Mouse (Mus musculus): Measurements from ENCODE around the gene Clip2.

Gene Clip2

GRCm38 (mm10) chr5:134565696-134566095 is 13.5 kb upstream of the Clip2 start:
- DNase-seq (ENCODE audit: low read depth, low spot score) = no peak

GRCm38 (mm10) chr5:134564272-134564671 is 12.0 kb upstream of the Clip2 start:
- no peak for DNase-seq (ENCODE audit: low read depth, low spot score)

GRCm38 (mm10) chr5:134560450-134561171 is 8.4 kb upstream of the Clip2 start:
- DNase-seq (ENCODE audit: low read depth, low spot score) = peak; percentile 81

GRCm38 (mm10) chr5:134560071-134560449 is 7.8 kb upstream of the Clip2 start, which contains the start of gene Syna:
Gene Syna, minus strand, starts transcription at chr5:134560171.
- no peak for DNase-seq (ENCODE audit: low read depth, low spot score)

GRCm38 (mm10) chr5:134555463-134556164 is 3.4 kb upstream of the Clip2 start:
- peak; percentile 67 for DNase-seq (ENCODE audit: low read depth, low spot score)

- no peak for DNase-seq (ENCODE audit: low read depth, low spot score)
These were observed 1.8 kb upstream of the Clip2 start for GRCm38 (mm10) chr5:134553951-134554546.

- DNase-seq (ENCODE audit: low read depth, low spot score) = no peak
These were observed 763 bp downstream of the Clip2 start for GRCm38 (mm10) chr5:134551233-134552109.

- no peak for DNase-seq (ENCODE audit: low read depth, low spot score)
These were observed 1.4 kb downstream of the Clip2 start for GRCm38 (mm10) chr5:134550836-134551232.

GRCm38 (mm10) chr5:134549640-134550168 is 2.5 kb downstream of the Clip2 start:
- no peak for DNase-seq (ENCODE audit: low read depth, low spot score)

GRCm38 (mm10) chr5:134548306-134548705 is 3.9 kb downstream of the Clip2 start:
- DNase-seq (ENCODE audit: low read depth, low spot score) = no peak

- DNase-seq (ENCODE audit: low read depth, low spot score) = no peak
These were observed 5.4 kb downstream of the Clip2 start for GRCm38 (mm10) chr5:134546790-134547189.

- DNase-seq (ENCODE audit: low read depth, low spot score) = peak; percentile 70
These were observed 7.0 kb downstream of the Clip2 start for GRCm38 (mm10) chr5:134545242-134545629.

GRCm38 (mm10) chr5:134544516-134545241 is 7.6 kb downstream of the Clip2 start:
- peak; percentile 76 for DNase-seq (ENCODE audit: low read depth, low spot score)

- DNase-seq (ENCODE audit: low read depth, low spot score) = no peak
These were observed 10.6 kb downstream of the Clip2 start for GRCm38 (mm10) chr5:134541640-134542039.

GRCm38 (mm10) chr5:134540881-134541280 is 11.4 kb downstream of the Clip2 start:
- DNase-seq (ENCODE audit: low read depth, low spot score) = no peak

- DNase-seq (ENCODE audit: low read depth, low spot score) = peak; percentile 71
These were observed 12.3 kb downstream of the Clip2 start for GRCm38 (mm10) chr5:134539891-134540290.

- no peak for DNase-seq (ENCODE audit: low read depth, low spot score)
These were observed 16.2 kb downstream of the Clip2 start for GRCm38 (mm10) chr5:134536036-134536435.

GRCm38 (mm10) chr5:134532417-134532816 is 19.8 kb downstream of the Clip2 start:
- no peak for DNase-seq (ENCODE audit: low read depth, low spot score)

GRCm38 (mm10) chr5:134531585-134531984 is 20.6 kb downstream of the Clip2 start:
- no peak for DNase-seq (ENCODE audit: low read depth, low spot score)

- DNase-seq (ENCODE audit: low read depth, low spot score) = no peak
These were observed 21.4 kb downstream of the Clip2 start for GRCm38 (mm10) chr5:134530830-134531229.

- DNase-seq (ENCODE audit: low read depth, low spot score) = peak; percentile 73
These were observed 23.7 kb downstream of the Clip2 start for GRCm38 (mm10) chr5:134528488-134528887.

Measured in ZHBTc4 (cell line).